Mouse (Mus musculus) lung, postnatal 0 days (tissue): Measurements from ENCODE around the gene Cacna2d2. TPM values are rescaled to one million over a fixed set of nuclear protein-coding genes. Genes with fewer than 3 reads are reported as not detected.

Experiments used
- ATAC-seq: fragments of 200-750 bp; cut with Nextera tagmentation; 2 replicates; pipeline ENCODE4 v1.8.0; 2017; ENCODE audit warnings: moderate library complexity
- DNase-seq: peaks from one replicate; pipeline ENCODE4 v3.0.0-alpha.2; 2016; ENCODE audit warnings: low spot score
- H3K27ac ChIP-seq: fragments of 300-500 bp; sonication (generic); 2 replicates; pipeline ENCODE4 v1.5.1; 2014; ENCODE audit warnings: antibody characterized with exemption, mild to moderate bottlenecking, low read length, mixed read lengths
- H3K27me3 ChIP-seq: fragments of 300-500 bp; sonication (generic); replicated peaks from 2 replicates; pipeline ENCODE4 v1.6.1; 2014; ENCODE audit warnings: low read length, mixed read lengths; ENCODE audit not compliant: insufficient read depth
- H3K36me3 ChIP-seq: fragments of 300-500 bp; sonication (generic); 2 replicates; pipeline ENCODE4 v1.6.1; 2014; ENCODE audit warnings: low read length, mixed read lengths; ENCODE audit not compliant: insufficient read depth
- H3K4me1 ChIP-seq: fragments of 300-500 bp; sonication (generic); 2 replicates; pipeline ENCODE4 v1.6.1; 2014; ENCODE audit warnings: antibody characterized with exemption, low read depth, low read length, mixed read lengths; ENCODE audit not compliant: insufficient read depth
- H3K4me2 ChIP-seq: fragments of 300-500 bp; sonication (generic); replicated peaks from 2 replicates; pipeline ENCODE4 v1.6.1; 2014; ENCODE audit warnings: low read depth, mild to moderate bottlenecking, low read length, moderate library complexity, mixed read lengths
- H3K4me3 ChIP-seq: fragments of 300-500 bp; sonication (generic); 2 replicates; pipeline ENCODE4 v1.5.1; 2014; ENCODE audit warnings: low read depth, low read length
- H3K9ac ChIP-seq: fragments of 300-500 bp; sonication (generic); replicated peaks from 2 replicates; pipeline ENCODE4 v1.6.1; 2014; ENCODE audit warnings: low read depth, mild to moderate bottlenecking
- H3K9me3 ChIP-seq: fragments of 300-500 bp; sonication (generic); 2 replicates; pipeline ENCODE4 v1.6.1; 2016; ENCODE audit warnings: low read length, mixed read lengths
- CTCF ChIP-seq: IDR thresholded peaks from 2 replicates; pipeline ENCODE4 v1.5.1; 2016; ENCODE audit warnings: antibody characterized with exemption, mild to moderate bottlenecking
- EP300 ChIP-seq: IDR thresholded peaks from 2 replicates; pipeline ENCODE4 v1.6.1; 2016; ENCODE audit warnings: antibody characterized with exemption, mild to moderate bottlenecking, control low read depth
- WGBS: fragments of 180-500 bp; shearing (Covaris S2); extraction: QIAGEN DNeasy Blood & Tissue Kit; methylation state at CpG from one replicate; pipeline ENCODE4 v1.1.7; 2014; 5-methylcytosine and 5-hydroxymethylcytosine counted together
- polyA plus RNA-seq: library from polyadenylated mRNA; unstranded; fragments of >200 nt; fragmentation: Nextera tagmentation; extraction: Ambion mirVana; gene quantifications from 2 replicates; pipeline ENCODE4 v1.2.1, GENCODE M21; 2015

Gene Cacna2d2
- 0.04 TPM in 1 of 2 replicates, not detected in the other for polyA plus RNA-seq

DNA sequence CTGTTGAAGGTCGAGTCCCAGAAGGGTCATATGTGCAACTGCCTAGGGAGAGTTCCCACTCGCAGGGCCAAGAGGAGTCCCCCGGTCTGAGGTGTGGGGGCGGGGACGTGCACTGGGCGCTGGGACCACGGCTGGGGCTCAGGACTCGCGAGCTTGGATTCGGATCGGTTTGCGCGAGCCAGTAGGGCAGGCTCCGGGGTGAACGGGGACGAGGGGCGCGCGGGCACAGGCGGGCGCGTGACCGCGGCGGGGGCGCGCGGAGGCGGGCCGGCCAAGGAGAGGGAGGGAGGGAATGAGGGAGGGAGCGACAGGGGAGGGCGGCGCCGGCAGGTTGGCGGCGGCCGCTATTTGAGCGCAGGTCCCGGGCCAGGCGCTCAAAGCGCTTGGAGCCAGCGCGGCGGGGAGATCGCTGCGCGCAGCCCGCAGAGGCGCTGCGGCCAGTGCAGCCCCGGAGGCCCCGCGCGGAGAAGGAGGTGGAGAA, at the start of gene Cacna2d2:
Cacna2d2 (plus strand) TSS at position 122 of the 481 bp plus-strand sequence.
- Histone ChIP-seq H3K4me3 (peak within 1 kb of the TSS; percentile 54), H3K4me1 (peaks cover 5% of the 10 kb centered on the region), H3K4me2 (peak within 1 kb of the TSS; percentile 95), H3K27me3 (peaks cover 55% of the 10 kb centered on the region), H3K9ac (no peak within 1 kb of the TSS), H3K27ac (no peak within 1 kb of the TSS), H3K36me3 (no peaks in the 10 kb centered on the region), H3K9me3 (no peaks in the 10 kb centered on the region)
- DNase-seq (peak; percentile 25), ATAC-seq (peak; percentile 66)
- TF ChIP-seq CTCF (no peak), EP300 (no peak)
- WGBS, result 0% methylated on average over 16 of the region's 54 CpGs

DNA sequence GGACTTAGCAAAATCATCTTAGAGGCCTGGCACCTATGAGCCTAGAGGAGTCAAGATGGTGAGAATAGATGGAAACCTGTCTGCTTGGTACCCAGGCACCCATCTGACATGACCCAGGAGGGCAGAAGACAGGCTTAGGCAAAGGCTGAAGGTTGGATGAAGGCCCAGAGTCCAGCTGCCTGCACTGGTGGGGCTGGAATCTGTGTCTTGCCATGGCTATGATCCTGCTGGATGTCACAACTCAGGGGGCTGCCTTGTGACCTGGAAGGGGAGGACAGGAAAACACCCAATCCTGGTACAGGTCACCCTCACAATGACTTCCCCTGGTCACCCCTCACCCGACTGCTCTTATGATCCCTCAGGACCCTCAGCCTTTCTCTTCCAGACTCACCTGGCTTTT, 44.6 kb upstream of the Cacna2d2 start:
- 75% methylated on average over 1 of the region's 1 CpGs for whole genome bisulfite sequencing
- ATAC-seq, result no peak
- H3K9ac ChIP-seq, result no peak overlapping the region

DNA sequence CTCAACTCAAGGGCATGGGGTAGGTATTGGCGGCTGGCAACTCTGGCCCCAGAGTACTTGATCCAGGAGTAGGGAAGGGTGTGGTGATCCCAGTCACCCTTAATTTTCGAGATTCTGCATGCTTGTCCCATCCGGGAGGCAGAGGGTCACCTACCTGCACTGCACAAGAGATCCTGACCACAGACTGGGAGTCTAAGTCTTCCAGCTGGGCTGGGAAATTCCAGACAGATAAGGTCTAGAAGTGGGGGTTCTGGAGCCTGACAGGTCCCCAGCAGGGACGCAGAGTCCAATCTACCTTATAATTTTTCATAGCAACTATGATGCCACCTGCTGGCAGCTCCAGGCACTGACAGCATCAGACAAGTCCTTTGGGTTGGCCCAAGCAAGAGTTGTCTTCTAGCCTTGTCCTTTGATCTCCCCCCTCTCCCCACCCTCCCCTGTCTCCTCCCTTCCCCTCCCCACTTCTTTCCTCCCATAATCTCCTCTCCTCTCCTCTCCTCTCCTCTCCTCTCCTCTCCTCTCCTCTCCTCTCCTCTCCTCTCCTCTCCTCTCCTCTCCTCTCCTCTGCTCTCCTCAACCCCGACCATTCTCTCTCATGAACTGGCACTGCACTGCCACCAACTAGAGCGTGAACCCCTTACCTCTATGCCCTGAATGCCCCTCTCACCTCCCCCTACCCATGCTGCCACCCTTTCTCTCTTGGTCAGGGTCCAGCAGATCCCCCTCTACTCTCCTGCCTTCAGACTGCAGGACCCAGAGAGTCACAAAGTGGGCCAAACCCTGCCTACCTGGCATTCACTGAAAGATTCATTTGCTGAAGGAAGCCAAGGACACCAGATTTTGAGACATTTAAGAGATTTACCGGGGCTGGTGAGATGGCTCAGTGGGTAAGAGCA, 43.3 kb upstream of the Cacna2d2 start:
- ATAC-seq (no peak; the same call in 1 of the 2 replicates), DNase-seq (peak; percentile 77)
- Histone ChIP-seq H3K9me3 (no peaks in the 10 kb centered on the region), H3K4me1 (no peaks in the 10 kb centered on the region), H3K9ac (no peak overlapping the region), H3K4me3 (no peak overlapping the region), H3K27ac (no peak overlapping the region), H3K36me3 (no peaks in the 10 kb centered on the region), H3K4me2 (no peak overlapping the region), H3K27me3 (0 out of 2 replicates have a peak, but pooled peaks cover 4% of the 10 kb centered on the region)
- TF ChIP-seq EP300, result no peak
- peak; percentile 77 for TF ChIP-seq CTCF
- WGBS, result 42% methylated on average over 6 of the region's 7 CpGs

More for the DNA sequence above, 44.6 kb upstream of the Cacna2d2 start:
- Histone ChIP-seq H3K4me2 (no peak overlapping the region), H3K4me3 (no peak overlapping the region), H3K27ac (no peak overlapping the region), H3K9me3 (no peaks in the 10 kb centered on the region), H3K27me3 (0 out of 2 replicates have a peak, but pooled peaks cover 4% of the 10 kb centered on the region), H3K4me1 (no peaks in the 10 kb centered on the region), H3K36me3 (no peaks in the 10 kb centered on the region)
- TF ChIP-seq EP300 (no peak), CTCF (no peak)
- no peak for DNase-seq

DNA sequence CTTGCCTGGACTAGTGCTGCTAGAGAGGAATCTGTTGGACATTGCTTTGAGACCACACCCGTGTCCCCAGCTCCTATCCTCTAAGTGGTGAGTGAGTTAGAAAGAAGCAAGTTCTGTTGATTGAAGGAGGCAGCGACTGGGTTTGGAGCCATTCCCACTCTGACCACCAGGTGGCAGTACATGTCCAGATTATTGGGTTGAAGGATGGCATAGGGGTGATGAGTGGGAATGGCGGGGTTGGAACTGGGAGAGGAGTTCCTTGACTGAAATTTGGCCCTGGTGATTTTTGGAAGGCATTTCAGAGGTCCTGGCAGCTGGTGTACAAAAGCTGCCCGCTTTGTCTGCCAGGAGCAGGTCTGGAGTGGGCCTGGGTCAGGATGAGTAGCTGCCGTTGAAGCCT, 41.8 kb upstream of the Cacna2d2 start:
- Histone ChIP-seq H3K27ac (no peak overlapping the region), H3K27me3 (0 out of 2 replicates have a peak, but pooled peaks cover 4% of the 10 kb centered on the region), H3K36me3 (no peaks in the 10 kb centered on the region), H3K9ac (no peak overlapping the region), H3K4me2 (no peak overlapping the region), H3K9me3 (no peaks in the 10 kb centered on the region), H3K4me1 (no peaks in the 10 kb centered on the region), H3K4me3 (no peak overlapping the region)
- DNase-seq, result peak; percentile 59
- peak; percentile 32; the same call in 1 of the 2 replicates for ATAC-seq
- WGBS, result 21% methylated on average over 5 of the region's 5 CpGs
- no peak for TF ChIP-seq EP300
- TF ChIP-seq CTCF, result peak; percentile 96

DNA sequence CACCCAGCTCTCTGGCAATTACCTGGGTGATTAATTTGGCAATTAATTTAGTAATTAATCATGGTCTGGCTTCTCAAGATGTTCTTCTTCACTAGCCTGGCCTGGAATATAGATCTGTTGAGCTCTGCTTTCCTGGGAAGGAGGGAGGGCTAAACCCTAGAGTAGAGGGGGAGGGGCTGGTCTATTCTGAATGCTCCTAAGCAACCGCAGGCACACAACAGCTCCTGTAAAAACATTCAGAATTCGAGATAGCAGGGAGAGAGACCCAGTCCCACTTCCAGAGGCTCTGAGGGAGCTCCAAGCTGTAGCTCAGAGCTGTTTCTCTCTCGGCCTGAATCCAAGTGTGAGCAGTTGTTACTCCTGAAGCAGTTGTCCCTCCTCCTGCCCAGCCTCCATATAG, 38.4 kb upstream of the Cacna2d2 start:
- WGBS, result 8% methylated on average over 3 of the region's 3 CpGs
- TF ChIP-seq CTCF (no peak), EP300 (no peak)
- no peaks in the 10 kb centered on the region for H3K36me3 ChIP-seq
- H3K9me3 ChIP-seq, result no peaks in the 10 kb centered on the region
- no peak for ATAC-seq
- no peak for DNase-seq
- no peak overlapping the region for H3K27ac ChIP-seq
- no peaks in the 10 kb centered on the region for H3K4me1 ChIP-seq
- H3K4me3 ChIP-seq, result no peak overlapping the region
- H3K27me3 ChIP-seq, result 0 out of 2 replicates have a peak, but pooled peaks cover 4% of the 10 kb centered on the region
- no peak overlapping the region for H3K4me2 ChIP-seq
- H3K9ac ChIP-seq, result no peak overlapping the region

DNA sequence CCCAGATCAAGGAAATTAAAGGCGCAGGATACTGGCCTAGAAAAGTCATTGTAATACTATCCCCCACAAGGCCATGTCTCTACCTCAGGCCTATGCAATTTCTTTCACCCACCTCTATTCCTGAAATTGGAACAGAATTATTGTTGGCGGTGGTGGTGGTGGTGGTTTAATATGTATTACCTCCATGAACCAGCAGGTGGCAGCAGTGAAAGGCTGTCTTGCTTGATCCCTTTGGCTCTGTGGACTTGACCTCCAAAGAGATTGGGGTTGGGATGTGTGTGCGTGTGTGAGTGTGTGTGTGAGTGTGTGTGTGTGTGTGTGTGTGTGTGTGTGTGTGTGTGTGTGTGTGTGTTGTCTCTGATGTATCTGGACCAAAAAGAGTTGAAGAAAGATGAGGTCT, 32.8 kb upstream of the Cacna2d2 start:
- Histone ChIP-seq H3K9me3 (no peaks in the 10 kb centered on the region), H3K4me3 (no peak overlapping the region), H3K27ac (no peak overlapping the region), H3K36me3 (no peaks in the 10 kb centered on the region), H3K4me2 (no peak overlapping the region), H3K9ac (no peak overlapping the region), H3K27me3 (no peaks in the 10 kb centered on the region), H3K4me1 (no peaks in the 10 kb centered on the region)
- ATAC-seq (no peak), DNase-seq (peak; percentile 51)
- WGBS, result 14% methylated on average over 3 of the region's 3 CpGs
- TF ChIP-seq CTCF (peak; percentile 90), EP300 (no peak)
